Mouse (Mus musculus): ENCODE measurements at regions not wholly inside any gene's neighbourhood (a gene's known extent, or its start where the extent isn't known, plus 50 kb on each side); places are given as distances from the start of the nearest gene placed in this dataset.
"Not testable (repeated sequence)": the region's sequence is repeated elsewhere in the genome, so short reads cannot be mapped to it uniquely, and the experiment has no call there.

- no peaks in the 10 kb centered on the region for H3K9me3 ChIP-seq (ENCODE audit: control insufficient read depth, low read length)
- no peak overlapping the region for H3K27ac ChIP-seq (replicated peaks in 1 of 2; ENCODE audit: control insufficient read depth in 1 of 2, insufficient read depth in 1 of 2, low read depth in 2 of 2, low read length in 2 of 2)
- H3K27me3 ChIP-seq (ENCODE audit: control insufficient read depth, insufficient read depth, low read length), result no peaks in the 10 kb centered on the region
- no peak for ATAC-seq (ENCODE audit: insufficient number of reproducible peaks, insufficient read depth, low FRiP score, low read depth)
- no peak overlapping the region for H3K4me2 ChIP-seq (ENCODE audit: low read length)
- H3K9ac ChIP-seq (ENCODE audit: low read length), result no peak overlapping the region
- H3K36me3 ChIP-seq (ENCODE audit: control insufficient read depth, insufficient read depth, low read length), result no peaks in the 10 kb centered on the region
- H3K4me1 ChIP-seq (ENCODE audit: control insufficient read depth in 2 of 2, insufficient read depth in 2 of 2, low read length in 2 of 2), result no peaks in the 10 kb centered on the region
- no peak overlapping the region for H3K4me3 ChIP-seq (ENCODE audit: control insufficient read depth in 1 of 2, insufficient read depth in 1 of 2, low read depth in 1 of 2, low read length in 2 of 2)
- 80% methylated on average over 1 of the region's 1 CpGs for WGBS
Measured at GRCm38 (mm10) chr10:46629876-46630275, 1052.2 kb downstream of the Hace1 start.

- Histone ChIP-seq H3K36me3 (ENCODE audit: control insufficient read depth, insufficient read depth, low read length) (no peaks in the 10 kb centered on the region), H3K4me2 (ENCODE audit: low read length) (no peak overlapping the region), H3K4me3 (ENCODE audit: control insufficient read depth in 1 of 2, insufficient read depth in 1 of 2, low read depth in 1 of 2, low read length in 2 of 2) (no peak overlapping the region), H3K9ac (ENCODE audit: low read length) (no peak overlapping the region), H3K9me3 (ENCODE audit: control insufficient read depth, low read length) (no peaks in the 10 kb centered on the region), H3K4me1 (ENCODE audit: control insufficient read depth in 2 of 2, insufficient read depth in 2 of 2, low read length in 2 of 2) (no peaks in the 10 kb centered on the region), H3K27ac (replicated peaks in 1 of 2; ENCODE audit: control insufficient read depth in 1 of 2, insufficient read depth in 1 of 2, low read depth in 2 of 2, low read length in 2 of 2) (no peak overlapping the region), H3K27me3 (ENCODE audit: control insufficient read depth, insufficient read depth, low read length) (no peaks in the 10 kb centered on the region)
- ATAC-seq (ENCODE audit: insufficient number of reproducible peaks, insufficient read depth, low FRiP score, low read depth), result no peak
Measured at GRCm38 (mm10) chr10:46663041-46663440, 1085.4 kb downstream of the Hace1 start.

GRCm38 (mm10) chr10:46689823-46690372 lies 1112.3 kb downstream of the Hace1 start:
- H3K4me2 ChIP-seq (ENCODE audit: low read length); H3K36me3 ChIP-seq (ENCODE audit: control insufficient read depth, insufficient read depth, low read length); ATAC-seq (ENCODE audit: insufficient number of reproducible peaks, insufficient read depth, low FRiP score, low read depth); H3K4me1 ChIP-seq (ENCODE audit: control insufficient read depth in 2 of 2, insufficient read depth in 2 of 2, low read length in 2 of 2); H3K9me3 ChIP-seq (ENCODE audit: control insufficient read depth, low read length); H3K27ac ChIP-seq (replicated peaks in 1 of 2; ENCODE audit: control insufficient read depth in 1 of 2, insufficient read depth in 1 of 2, low read depth in 2 of 2, low read length in 2 of 2); H3K9ac ChIP-seq (ENCODE audit: low read length); H3K27me3 ChIP-seq (ENCODE audit: control insufficient read depth, insufficient read depth, low read length); H3K4me3 ChIP-seq (ENCODE audit: control insufficient read depth in 1 of 2, insufficient read depth in 1 of 2, low read depth in 1 of 2, low read length in 2 of 2): not testable (repeated sequence)
- 90% methylated on average over 1 of the region's 1 CpGs for WGBS

GRCm38 (mm10) chr10:46692661-46693060 lies 1115.0 kb downstream of the Hace1 start:
- WGBS, result 76% methylated on average over 3 of the region's 3 CpGs
- H3K4me2 ChIP-seq (ENCODE audit: low read length), result no peak overlapping the region
- no peak overlapping the region for H3K4me3 ChIP-seq (ENCODE audit: control insufficient read depth in 1 of 2, insufficient read depth in 1 of 2, low read depth in 1 of 2, low read length in 2 of 2)
- H3K4me1 ChIP-seq (ENCODE audit: control insufficient read depth in 2 of 2, insufficient read depth in 2 of 2, low read length in 2 of 2), result no peaks in the 10 kb centered on the region; a peak in 1 of 4 replicates
- ATAC-seq (ENCODE audit: insufficient number of reproducible peaks, insufficient read depth, low FRiP score, low read depth), result no peak
- H3K9me3 ChIP-seq (ENCODE audit: control insufficient read depth, low read length), result no peaks in the 10 kb centered on the region
- no peak overlapping the region for H3K9ac ChIP-seq (ENCODE audit: low read length)
- no peaks in the 10 kb centered on the region for H3K36me3 ChIP-seq (ENCODE audit: control insufficient read depth, insufficient read depth, low read length)
- H3K27me3 ChIP-seq (ENCODE audit: control insufficient read depth, insufficient read depth, low read length), result no peaks in the 10 kb centered on the region
- no peak overlapping the region for H3K27ac ChIP-seq (replicated peaks in 1 of 2; ENCODE audit: control insufficient read depth in 1 of 2, insufficient read depth in 1 of 2, low read depth in 2 of 2, low read length in 2 of 2)

GRCm38 (mm10) chr10:46697363-46698246 lies 1120.0 kb downstream of the Hace1 start:
- peak; percentile 66; the same call in 1 of the 2 replicates for ATAC-seq (ENCODE audit: insufficient number of reproducible peaks, insufficient read depth, low FRiP score, low read depth)
- H3K9ac ChIP-seq (ENCODE audit: low read length), result no peak overlapping the region
- no peaks in the 10 kb centered on the region for H3K36me3 ChIP-seq (ENCODE audit: control insufficient read depth, insufficient read depth, low read length)
- H3K27me3 ChIP-seq (ENCODE audit: control insufficient read depth, insufficient read depth, low read length), result no peaks in the 10 kb centered on the region
- WGBS, result 43% methylated on average over 2 of the region's 2 CpGs
- H3K4me2 ChIP-seq (ENCODE audit: low read length), result no peak overlapping the region
- no peaks in the 10 kb centered on the region for H3K9me3 ChIP-seq (ENCODE audit: control insufficient read depth, low read length)
- H3K4me1 ChIP-seq (ENCODE audit: control insufficient read depth in 2 of 2, insufficient read depth in 2 of 2, low read length in 2 of 2), result no peaks in the 10 kb centered on the region; a peak in 1 of 4 replicates
- no peak overlapping the region for H3K4me3 ChIP-seq (ENCODE audit: control insufficient read depth in 1 of 2, insufficient read depth in 1 of 2, low read depth in 1 of 2, low read length in 2 of 2)
- no peak overlapping the region for H3K27ac ChIP-seq (replicated peaks in 1 of 2; ENCODE audit: control insufficient read depth in 1 of 2, insufficient read depth in 1 of 2, low read depth in 2 of 2, low read length in 2 of 2)

GRCm38 (mm10) chr10:46701221-46701620 lies 1123.6 kb downstream of the Hace1 start:
- H3K4me1 ChIP-seq (ENCODE audit: control insufficient read depth in 2 of 2, insufficient read depth in 2 of 2, low read length in 2 of 2), result no peaks in the 10 kb centered on the region; a peak in 1 of 4 replicates
- WGBS, result 64% methylated on average over 4 of the region's 4 CpGs
- ATAC-seq (ENCODE audit: insufficient number of reproducible peaks, insufficient read depth, low FRiP score, low read depth), result no peak
- H3K27ac ChIP-seq (replicated peaks in 1 of 2; ENCODE audit: control insufficient read depth in 1 of 2, insufficient read depth in 1 of 2, low read depth in 2 of 2, low read length in 2 of 2), result no peak overlapping the region
- no peaks in the 10 kb centered on the region for H3K36me3 ChIP-seq (ENCODE audit: control insufficient read depth, insufficient read depth, low read length)
- no peak overlapping the region for H3K9ac ChIP-seq (ENCODE audit: low read length)
- no peak overlapping the region for H3K4me3 ChIP-seq (ENCODE audit: control insufficient read depth in 1 of 2, insufficient read depth in 1 of 2, low read depth in 1 of 2, low read length in 2 of 2)
- no peaks in the 10 kb centered on the region for H3K9me3 ChIP-seq (ENCODE audit: control insufficient read depth, low read length)
- H3K4me2 ChIP-seq (ENCODE audit: low read length), result no peak overlapping the region
- no peaks in the 10 kb centered on the region for H3K27me3 ChIP-seq (ENCODE audit: control insufficient read depth, insufficient read depth, low read length)

GRCm38 (mm10) chr10:46708022-46708421 lies 1130.4 kb downstream of the Hace1 start:
- H3K4me1 ChIP-seq (ENCODE audit: control insufficient read depth in 2 of 2, insufficient read depth in 2 of 2, low read length in 2 of 2); H3K4me3 ChIP-seq (ENCODE audit: control insufficient read depth in 1 of 2, insufficient read depth in 1 of 2, low read depth in 1 of 2, low read length in 2 of 2); H3K9me3 ChIP-seq (ENCODE audit: control insufficient read depth, low read length); H3K27me3 ChIP-seq (ENCODE audit: control insufficient read depth, insufficient read depth, low read length); ATAC-seq (ENCODE audit: insufficient number of reproducible peaks, insufficient read depth, low FRiP score, low read depth); H3K4me2 ChIP-seq (ENCODE audit: low read length); H3K9ac ChIP-seq (ENCODE audit: low read length); H3K27ac ChIP-seq (replicated peaks in 1 of 2; ENCODE audit: control insufficient read depth in 1 of 2, insufficient read depth in 1 of 2, low read depth in 2 of 2, low read length in 2 of 2); H3K36me3 ChIP-seq (ENCODE audit: control insufficient read depth, insufficient read depth, low read length): not testable (repeated sequence)

GRCm38 (mm10) chr10:46712690-46713089 lies 1135.1 kb downstream of the Hace1 start:
- Histone ChIP-seq H3K27me3 (ENCODE audit: control insufficient read depth, insufficient read depth, low read length) (no peaks in the 10 kb centered on the region), H3K4me2 (ENCODE audit: low read length) (no peak overlapping the region), H3K9me3 (ENCODE audit: control insufficient read depth, low read length) (no peaks in the 10 kb centered on the region), H3K36me3 (ENCODE audit: control insufficient read depth, insufficient read depth, low read length) (no peaks in the 10 kb centered on the region), H3K4me1 (ENCODE audit: control insufficient read depth in 2 of 2, insufficient read depth in 2 of 2, low read length in 2 of 2) (no peaks in the 10 kb centered on the region), H3K9ac (ENCODE audit: low read length) (no peak overlapping the region), H3K27ac (replicated peaks in 1 of 2; ENCODE audit: control insufficient read depth in 1 of 2, insufficient read depth in 1 of 2, low read depth in 2 of 2, low read length in 2 of 2) (no peak overlapping the region), H3K4me3 (ENCODE audit: control insufficient read depth in 1 of 2, insufficient read depth in 1 of 2, low read depth in 1 of 2, low read length in 2 of 2) (no peak overlapping the region)
- ATAC-seq (ENCODE audit: insufficient number of reproducible peaks, insufficient read depth, low FRiP score, low read depth), result no peak
